Mouse (Mus musculus): Measurements from ENCODE around the gene Tnni2. TPM values are rescaled to one million over a fixed set of nuclear protein-coding genes. Genes with fewer than 3 reads are reported as not detected.

Tnni2 gene
- polyA plus RNA-seq, 1 experiment from 2014 or later, result 2.1 TPM

GRCm38 (mm10) chr7:142458676-142459298, 17.2 kb downstream of the Tnni2 start:
- Histone ChIP-seq H3K4me1 (ENCODE audit: control insufficient read depth, insufficient read depth, low read length) (peaks cover 14% of the 10 kb centered on the region), H3K27ac (ENCODE audit: low read depth, low read length) (peak overlapping the region; percentile 70), H3K27me3 (ENCODE audit: control insufficient read depth, insufficient read depth, low read length) (no peaks in the 10 kb centered on the region), H3K4me2 (ENCODE audit: low read depth) (no peak overlapping the region), H3K36me3 (ENCODE audit: control insufficient read depth, insufficient read depth, low read length) (no peaks in the 10 kb centered on the region), H3K4me3 (ENCODE audit: low read depth, low read length) (no peak overlapping the region), H3K9me3 (ENCODE audit: control insufficient read depth, low read length) (no peaks in the 10 kb centered on the region), H3K9ac (ENCODE audit: low read length) (no peak overlapping the region)
- 80% methylated on average over 5 of the region's 5 CpGs for WGBS
- DNase-seq (ENCODE audit: low spot score) (no peak), ATAC-seq (ENCODE audit: insufficient read depth, low FRiP score, low TSS enrichment) (no peak)

DNA sequence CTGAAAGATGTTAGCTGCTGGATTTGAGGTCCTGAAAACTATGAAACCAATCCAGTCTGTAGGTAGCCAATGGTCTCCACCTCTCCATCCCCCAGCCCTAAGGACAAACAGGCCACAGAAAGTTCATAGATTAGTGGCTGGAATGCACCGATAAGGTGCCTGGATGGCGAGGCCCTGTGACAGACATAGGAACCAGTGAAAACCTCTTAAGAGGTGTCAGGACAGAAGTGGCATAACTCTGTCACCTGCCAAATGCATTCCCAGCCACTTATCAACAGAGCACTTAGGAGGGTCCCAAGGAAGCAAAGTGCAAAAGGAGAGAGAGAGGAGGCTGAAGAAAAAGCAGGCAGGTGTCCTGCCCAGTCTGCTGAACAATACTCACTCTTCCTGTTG, 17.7 kb downstream of the Tnni2 start:
- H3K27ac ChIP-seq (ENCODE audit: low read depth, low read length), result peak overlapping the region; percentile 70; the same call in 1 of the 2 replicates
- H3K9ac ChIP-seq (ENCODE audit: low read length), result no peak overlapping the region
- peaks cover 14% of the 10 kb centered on the region for H3K4me1 ChIP-seq (ENCODE audit: control insufficient read depth, insufficient read depth, low read length)
- ATAC-seq (ENCODE audit: insufficient read depth, low FRiP score, low TSS enrichment), result no peak
- no peaks in the 10 kb centered on the region for H3K36me3 ChIP-seq (ENCODE audit: control insufficient read depth, insufficient read depth, low read length)
- no peaks in the 10 kb centered on the region for H3K9me3 ChIP-seq (ENCODE audit: control insufficient read depth, low read length)
- no peak overlapping the region for H3K4me3 ChIP-seq (ENCODE audit: low read depth, low read length)
- DNase-seq (ENCODE audit: low spot score), result no peak
- no peaks in the 10 kb centered on the region for H3K27me3 ChIP-seq (ENCODE audit: control insufficient read depth, insufficient read depth, low read length)
- no peak overlapping the region for H3K4me2 ChIP-seq (ENCODE audit: low read depth)
- whole genome bisulfite sequencing, result 92% methylated on average over 2 of the region's 2 CpGs

DNA sequence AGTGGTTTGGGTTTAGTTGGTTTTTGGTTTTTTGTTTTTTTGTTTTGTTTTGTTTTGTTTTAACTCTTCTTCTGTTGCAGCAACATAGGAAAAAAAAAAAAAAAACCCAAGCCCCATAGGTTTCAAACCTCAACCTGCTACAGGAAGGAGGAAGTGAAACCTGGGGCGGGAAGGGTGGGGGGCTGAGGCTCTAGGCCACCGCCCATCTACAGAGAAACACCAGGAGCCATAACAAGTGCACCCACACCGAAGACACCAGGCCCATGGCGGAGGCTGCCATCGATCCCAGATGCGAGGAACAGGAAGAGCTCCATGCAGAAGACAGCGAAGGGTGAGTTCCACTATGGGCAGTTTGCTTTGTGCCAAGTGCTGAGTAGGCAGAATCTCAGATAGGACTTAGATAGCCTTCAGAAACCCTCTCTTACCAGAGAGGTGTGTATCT, 19.0 kb downstream of the Tnni2 start, which contains the start of gene Lsp1:
Gene Lsp1, plus strand, starts transcription at position 174 of the 442 bp plus-strand sequence.
- no peak within 1 kb of the TSS for H3K9ac ChIP-seq (ENCODE audit: low read length)
- no peaks in the 10 kb centered on the region for H3K36me3 ChIP-seq (ENCODE audit: control insufficient read depth, insufficient read depth, low read length)
- H3K27ac ChIP-seq (ENCODE audit: low read depth, low read length), result no peak within 1 kb of the TSS
- H3K4me1 ChIP-seq (ENCODE audit: control insufficient read depth, insufficient read depth, low read length), result peaks cover 11% of the 10 kb centered on the region
- no peaks in the 10 kb centered on the region for H3K27me3 ChIP-seq (ENCODE audit: control insufficient read depth, insufficient read depth, low read length)
- H3K4me3 ChIP-seq (ENCODE audit: low read depth, low read length), result no peak within 1 kb of the TSS
- WGBS, result 89% methylated on average over 7 of the region's 7 CpGs
- ATAC-seq (ENCODE audit: insufficient read depth, low FRiP score, low TSS enrichment) (no peak), DNase-seq (ENCODE audit: low spot score) (no peak)
- no peak within 1 kb of the TSS for H3K4me2 ChIP-seq (ENCODE audit: low read depth)
- no peaks in the 10 kb centered on the region for H3K9me3 ChIP-seq (ENCODE audit: control insufficient read depth, low read length)

- DNase-seq (ENCODE audit: low spot score) (no peak), ATAC-seq (ENCODE audit: insufficient read depth, low FRiP score, low TSS enrichment) (no peak)
- no peaks in the 10 kb centered on the region for H3K27me3 ChIP-seq (ENCODE audit: control insufficient read depth, insufficient read depth, low read length)
- 91% methylated on average over 2 of the region's 2 CpGs for WGBS
- H3K4me1 ChIP-seq (ENCODE audit: control insufficient read depth, insufficient read depth, low read length), result peaks cover 9% of the 10 kb centered on the region
- H3K36me3 ChIP-seq (ENCODE audit: control insufficient read depth, insufficient read depth, low read length), result no peaks in the 10 kb centered on the region
- no peak overlapping the region for H3K4me3 ChIP-seq (ENCODE audit: low read depth, low read length)
- H3K4me2 ChIP-seq (ENCODE audit: low read depth), result no peak overlapping the region
- H3K9ac ChIP-seq (ENCODE audit: low read length), result no peak overlapping the region
- no peak overlapping the region for H3K27ac ChIP-seq (ENCODE audit: low read depth, low read length)
- no peaks in the 10 kb centered on the region for H3K9me3 ChIP-seq (ENCODE audit: control insufficient read depth, low read length)
Measured at GRCm38 (mm10) chr7:142461446-142461845, 19.8 kb downstream of the Tnni2 start.

- ATAC-seq (ENCODE audit: insufficient read depth, low FRiP score, low TSS enrichment), result no peak
- no peak for DNase-seq (ENCODE audit: low spot score)
- no peak overlapping the region for H3K27ac ChIP-seq (ENCODE audit: low read depth, low read length)
- WGBS, result 83% methylated on average over 6 of the region's 6 CpGs
- no peak overlapping the region for H3K4me3 ChIP-seq (ENCODE audit: low read depth, low read length)
- H3K4me1 ChIP-seq (ENCODE audit: control insufficient read depth, insufficient read depth, low read length), result peaks cover 4% of the 10 kb centered on the region; the same call in 1 of the 2 replicates
- H3K36me3 ChIP-seq (ENCODE audit: control insufficient read depth, insufficient read depth, low read length), result no peaks in the 10 kb centered on the region
- H3K27me3 ChIP-seq (ENCODE audit: control insufficient read depth, insufficient read depth, low read length), result no peaks in the 10 kb centered on the region
- no peaks in the 10 kb centered on the region for H3K9me3 ChIP-seq (ENCODE audit: control insufficient read depth, low read length)
- H3K9ac ChIP-seq (ENCODE audit: low read length), result no peak overlapping the region
- no peak overlapping the region for H3K4me2 ChIP-seq (ENCODE audit: low read depth)
Measured at GRCm38 (mm10) chr7:142462190-142462589, 20.6 kb downstream of the Tnni2 start.

GRCm38 (mm10) chr7:142462594-142463078, 21.0 kb downstream of the Tnni2 start:
- ATAC-seq (ENCODE audit: insufficient read depth, low FRiP score, low TSS enrichment) (no peak), DNase-seq (ENCODE audit: low spot score) (no peak)
- Histone ChIP-seq H3K4me2 (ENCODE audit: low read depth) (no peak overlapping the region), H3K27ac (ENCODE audit: low read depth, low read length) (no peak overlapping the region), H3K36me3 (ENCODE audit: control insufficient read depth, insufficient read depth, low read length) (no peaks in the 10 kb centered on the region), H3K9ac (ENCODE audit: low read length) (no peak overlapping the region), H3K4me3 (ENCODE audit: low read depth, low read length) (no peak overlapping the region), H3K9me3 (ENCODE audit: control insufficient read depth, low read length) (no peaks in the 10 kb centered on the region), H3K4me1 (ENCODE audit: control insufficient read depth, insufficient read depth, low read length) (no peaks in the 10 kb centered on the region), H3K27me3 (ENCODE audit: control insufficient read depth, insufficient read depth, low read length) (no peaks in the 10 kb centered on the region)
- WGBS, result 69% methylated on average over 4 of the region's 4 CpGs

DNA sequence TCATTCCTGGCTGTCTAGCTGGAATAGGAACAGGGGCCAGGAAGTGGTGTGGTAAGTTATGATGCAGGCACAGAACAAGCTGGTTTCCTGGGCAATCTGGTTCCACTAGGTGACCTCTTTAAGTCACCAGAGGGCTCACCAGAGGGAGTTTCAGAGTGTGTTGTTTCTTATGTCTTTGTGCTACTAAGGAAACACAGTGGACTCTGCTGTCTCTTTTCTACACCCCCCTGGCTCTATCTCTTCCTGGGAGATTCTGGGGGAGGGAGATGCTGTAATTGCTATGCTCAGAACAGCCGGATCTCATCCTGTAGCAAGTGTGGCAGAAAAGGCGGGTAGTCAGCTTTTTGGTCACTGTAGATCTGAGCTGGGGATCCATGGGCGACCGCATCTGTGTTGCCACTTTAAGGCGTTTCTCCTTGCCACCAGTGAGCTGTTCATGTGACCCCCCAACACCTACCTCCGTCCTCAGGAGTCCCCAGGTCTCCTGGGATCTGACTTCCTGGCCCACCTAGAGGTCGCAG, 28.6 kb downstream of the Tnni2 start:
- Histone ChIP-seq H3K27ac (ENCODE audit: low read depth, low read length) (no peak overlapping the region), H3K4me1 (ENCODE audit: control insufficient read depth, insufficient read depth, low read length) (peaks cover 12% of the 10 kb centered on the region), H3K9me3 (ENCODE audit: control insufficient read depth, low read length) (no peaks in the 10 kb centered on the region), H3K27me3 (ENCODE audit: control insufficient read depth, insufficient read depth, low read length) (no peaks in the 10 kb centered on the region), H3K9ac (ENCODE audit: low read length) (no peak overlapping the region), H3K4me3 (ENCODE audit: low read depth, low read length) (no peak overlapping the region), H3K4me2 (ENCODE audit: low read depth) (no peak overlapping the region), H3K36me3 (ENCODE audit: control insufficient read depth, insufficient read depth, low read length) (no peaks in the 10 kb centered on the region)
- WGBS, result 89% methylated on average over 7 of the region's 7 CpGs
- ATAC-seq (ENCODE audit: insufficient read depth, low FRiP score, low TSS enrichment) (no peak), DNase-seq (ENCODE audit: low spot score) (no peak)

DNA sequence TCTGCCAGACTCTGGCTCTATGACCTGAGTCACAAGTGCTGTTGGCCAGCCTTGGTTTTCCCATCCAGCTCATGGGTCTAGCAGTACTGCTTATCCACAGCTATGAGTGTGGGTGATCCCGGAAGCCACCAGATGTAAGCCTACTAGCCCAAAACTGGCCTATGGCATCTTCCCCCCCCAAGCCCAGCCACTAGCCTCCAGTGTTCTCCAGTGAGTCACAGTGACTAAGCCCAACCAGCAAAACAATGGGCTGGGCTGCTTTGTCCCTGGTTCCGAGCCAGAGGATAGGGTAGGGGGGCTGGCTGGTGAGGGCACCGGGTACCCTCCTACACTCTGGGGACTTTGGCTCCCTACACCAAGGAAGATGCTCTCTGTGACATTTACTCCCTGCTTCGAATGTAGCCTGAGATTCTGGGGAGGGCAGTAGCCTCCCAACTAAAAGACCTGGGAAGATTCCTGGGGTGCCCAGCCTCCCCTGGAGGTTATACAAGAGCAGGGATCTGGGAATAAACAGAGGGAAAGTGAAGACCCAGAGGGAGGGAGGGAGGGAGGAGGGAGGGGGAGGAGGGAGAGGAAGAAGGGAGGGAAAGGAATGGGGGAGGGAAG, 29.3 kb downstream of the Tnni2 start:
- no peaks in the 10 kb centered on the region for H3K9me3 ChIP-seq (ENCODE audit: control insufficient read depth, low read length)
- H3K27ac ChIP-seq (ENCODE audit: low read depth, low read length), result no peak overlapping the region
- no peak overlapping the region for H3K4me3 ChIP-seq (ENCODE audit: low read depth, low read length)
- DNase-seq (ENCODE audit: low spot score) (peak; percentile 53), ATAC-seq (ENCODE audit: insufficient read depth, low FRiP score, low TSS enrichment) (no peak)
- H3K4me2 ChIP-seq (ENCODE audit: low read depth), result no peak overlapping the region
- peaks cover 12% of the 10 kb centered on the region for H3K4me1 ChIP-seq (ENCODE audit: control insufficient read depth, insufficient read depth, low read length)
- no peaks in the 10 kb centered on the region for H3K36me3 ChIP-seq (ENCODE audit: control insufficient read depth, insufficient read depth, low read length)
- H3K9ac ChIP-seq (ENCODE audit: low read length), result no peak overlapping the region
- 31% methylated on average over 4 of the region's 4 CpGs for WGBS
- no peaks in the 10 kb centered on the region for H3K27me3 ChIP-seq (ENCODE audit: control insufficient read depth, insufficient read depth, low read length)
